Mouse (Mus musculus) fibroblast of lung, adult 2 months (primary cell): ENCODE data around the gene 2410141K09Rik.
"Not testable (repeated sequence)": the region's sequence is repeated elsewhere in the genome, so short reads cannot be mapped to it uniquely, and the experiment has no call there.

ENCODE experiments used
- DNase-seq: peaks from one replicate; pipeline ENCODE4 v3.0.0-alpha.2; 2011; ENCODE audit warnings: low read depth

2410141K09Rik gene

GRCm38 (mm10) chr13:66441018-66441417 is at the start of gene 2410141K09Rik:
Gene 2410141K09Rik, minus strand, starts transcription at chr13:66441118.
- DNase-seq: not testable (repeated sequence)

- DNase-seq: not testable (repeated sequence)
Measured at GRCm38 (mm10) chr13:66426858-66427257, 14.1 kb downstream of the 2410141K09Rik start.

GRCm38 (mm10) chr13:66414962-66415361 is 26.0 kb downstream of the 2410141K09Rik start:
- not testable (repeated sequence) for DNase-seq
